ENCODE assay signal across 23 mouse cellular contexts in genomic region chr15:79429527-79429926, GRCm38 (mm10). TPM values are rescaled to one million over a fixed set of nuclear protein-coding genes. Genes with fewer than 3 reads are reported as not detected.
DNase-seq lines count a peak whose midpoint lies in the region; ATAC-seq and TF ChIP-seq lines count a peak whose summit lies in the region.
"Had no signal": no experiment of that assay in that cellular context is flagged by ENCODE, and none has a peak within 500 bp of the region (broad histone marks: within the 10 kb centered on the region; RNA-seq: fewer than 3 reads in every experiment).

No protein-coding gene starts in this region.

- no peak for TF ChIP-seq EP300 in heart, adult 2 months (IDR thresholded peaks at IDR 0.05; ENCODE audit: insufficient read depth, low read depth, low read length)

- WGBS in heart, embryonic 10.5 days: 88% methylated on average over 12 of the region's 12 CpGs
- 83% methylated on average over 12 of the region's 12 CpGs for WGBS in heart, embryonic 12.5 days
- WGBS in heart, adult 2 months: 75% methylated on average over 12 of the region's 12 CpGs
- 82% methylated on average over 12 of the region's 12 CpGs for WGBS in heart, embryonic 13.5 days

- intact Hi-C loops in heart, adult 2 months (cut with DNase I): no loop called here
- intact Hi-C loops in heart, postnatal 36 days (cut with DNase I): loop anchor here (5.0 kb wide), 1 partner anchor 38 kb away; no protein-coding TSS in a partner anchor

- no peak overlapping the region for H3K4me2 ChIP-seq in heart, embryonic 12.5 days
- no peak overlapping the region for H3K4me2 ChIP-seq in heart, embryonic 13.5 days

- no peaks in the 10 kb centered on the region for H3K9me3 ChIP-seq in heart, embryonic 10.5 days
- H3K9me3 ChIP-seq in heart, embryonic 12.5 days (replicated peaks): 0 out of 2 replicates have a peak, but pooled peaks cover 4% of the 10 kb centered on the region
- no peaks in the 10 kb centered on the region for H3K9me3 ChIP-seq in heart, embryonic 13.5 days
- H3K9me3 ChIP-seq: G1E had no signal

- no peak for ATAC-seq in heart, embryonic 12.5 days (ENCODE audit: insufficient number of reproducible peaks, low FRiP score)
- no peak for ATAC-seq in heart, embryonic 13.5 days (ENCODE audit: extremely low read depth, insufficient number of reproducible peaks, low FRiP score, low TSS enrichment)
- ATAC-seq: activated CD4-positive, CD25-positive, alpha-beta regulatory T cell, adult 4 months; CD4-positive, CD25-positive, alpha-beta regulatory T cell, adult 4 months; Patski had no signal

- no peak overlapping the region for H3K4me3 ChIP-seq in heart, embryonic 10.5 days
- no peak overlapping the region for H3K4me3 ChIP-seq in heart, embryonic 12.5 days
- H3K4me3 ChIP-seq in heart, adult 2 months: no peak overlapping the region
- H3K4me3 ChIP-seq in heart, embryonic 13.5 days: no peak overlapping the region

- DNase-seq in heart, adult 11 months: peak; percentile 90
- DNase-seq in heart, embryonic 10.5 days (ENCODE audit: low spot score): no peak
- DNase-seq in heart, adult 2 months: no peak
- DNase-seq in heart, postnatal 36 days: no peak
- peak; percentile 51 for DNase-seq in Muller cell, postnatal 12 days (ENCODE audit: inconsistent ontology term)
- no peak for DNase-seq in MN1 (ENCODE audit: low spot score)
- DNase-seq: adrenal gland, adult 2 months; adrenal gland, adult 8-10 months; adrenal gland, postnatal 10 days; adrenal gland, postnatal 25 days; adrenal gland, postnatal 36 days; B cell, adult 2 months; cerebellum, adult 11 months; cerebellum, adult 11-12 months; cerebellum, adult 18-20 months; cerebellum, adult 2 months had no signal

- TF ChIP-seq CTCF in heart, adult 2 months (IDR thresholded peaks at IDR 0.05): no peak

- H3K4me1 ChIP-seq in heart, embryonic 10.5 days: peaks cover 46% of the 10 kb centered on the region
- peaks cover 56% of the 10 kb centered on the region for H3K4me1 ChIP-seq in heart, embryonic 12.5 days (replicated peaks)
- peaks cover 19% of the 10 kb centered on the region for H3K4me1 ChIP-seq in heart, adult 2 months (ENCODE audit: control insufficient read depth, insufficient read depth, low read length)
- H3K4me1 ChIP-seq in heart, embryonic 13.5 days: peaks cover 60% of the 10 kb centered on the region

- H3K27me3 ChIP-seq in heart, embryonic 10.5 days (ENCODE audit: insufficient read depth, poor library complexity, severe bottlenecking): no peaks in the 10 kb centered on the region
- no peaks in the 10 kb centered on the region for H3K27me3 ChIP-seq in heart, embryonic 12.5 days (replicated peaks)
- H3K27me3 ChIP-seq in heart, adult 2 months (ENCODE audit: control insufficient read depth, insufficient read depth, low read length): no peaks in the 10 kb centered on the region
- H3K27me3 ChIP-seq in heart, embryonic 13.5 days (replicated peaks): no peaks in the 10 kb centered on the region
- H3K27me3 ChIP-seq: CH12.LX, Patski had no signal

- no peak for TF ChIP-seq POLR2A in heart, adult 2 months (IDR thresholded peaks at IDR 0.05; ENCODE audit: insufficient read depth, low read depth, low read length)

- peaks cover 92% of the 10 kb centered on the region for H3K36me3 ChIP-seq in heart, embryonic 10.5 days
- H3K36me3 ChIP-seq in heart, embryonic 12.5 days: peaks cover 83% of the 10 kb centered on the region
- H3K36me3 ChIP-seq in heart, adult 2 months (ENCODE audit: control insufficient read depth, insufficient read depth, low read length): no peaks in the 10 kb centered on the region; the same call in 1 of the 2 replicates
- peaks cover 87% of the 10 kb centered on the region for H3K36me3 ChIP-seq in heart, embryonic 13.5 days
- H3K36me3 ChIP-seq: G1E had no signal

- H3K27ac ChIP-seq in heart, embryonic 10.5 days: no peak overlapping the region
- H3K27ac ChIP-seq in heart, embryonic 12.5 days (ENCODE audit: poor library complexity, severe bottlenecking): peak overlapping the region; percentile 45
- H3K27ac ChIP-seq in heart, adult 2 months: no peak overlapping the region
- H3K27ac ChIP-seq in heart, embryonic 13.5 days (replicated peaks): no peak overlapping the region; the same call in 1 of the 2 replicates

- H3K9ac ChIP-seq in heart, embryonic 12.5 days: no peak overlapping the region
- H3K9ac ChIP-seq in heart, adult 2 months (ENCODE audit: low read depth, low read length): no peak overlapping the region
- H3K9ac ChIP-seq in heart, embryonic 13.5 days: peak overlapping the region; percentile 24; the same call in 1 of the 2 replicates

- H3K79me2 ChIP-seq in heart, adult 2 months (replicated peaks; ENCODE audit: control insufficient read depth, insufficient read depth, low read length): peaks cover 6% of the 10 kb centered on the region

RNA-seq across cellular contexts. Expression of gene Csnk1e, which starts 25.8 kb away (rescaled TPM):
- 87.9 and 102 TPM in 2 replicates for polyA plus RNA-seq in heart, embryonic 10.5 days (2016; fragmentation: Nextera tagmentation; extraction: Ambion mirVana)
- polyA plus RNA-seq in heart, embryonic 12.5 days (2016; fragmentation: Nextera tagmentation; extraction: Ambion mirVana): 103 and 111 TPM in 2 replicates
- total RNA-seq in heart, adult 2 months (2021): 10 to 100 TPM; 46.5 to 48.3 TPM
- 62.6 and 63.6 TPM in 2 replicates for polyA plus RNA-seq in heart, adult 2 months (2012; rRNA removed)
- polyA plus RNA-seq in heart, embryonic 13.5 days (2015; fragmentation: Nextera tagmentation; extraction: Ambion mirVana): 64.8 and 76.2 TPM in 2 replicates
- total RNA-seq in heart, postnatal 36 days (2021): 10 to 100 TPM; 55.8 to 60.5 TPM
- polyA plus RNA-seq: G1E had no signal

RNA-seq across cellular contexts. Expression of gene Tmem184b, which starts 26.2 kb away (rescaled TPM):
- polyA plus RNA-seq in heart, embryonic 10.5 days (2016; fragmentation: Nextera tagmentation; extraction: Ambion mirVana): 67.7 and 76.3 TPM in 2 replicates
- 77.2 and 82.3 TPM in 2 replicates for polyA plus RNA-seq in heart, embryonic 12.5 days (2016; fragmentation: Nextera tagmentation; extraction: Ambion mirVana)
- total RNA-seq in heart, adult 2 months (2021): 10 to 100 TPM; 38.7 to 42.9 TPM
- 83.1 and 84.2 TPM in 2 replicates for polyA plus RNA-seq in heart, adult 2 months (2012; rRNA removed)
- 65.8 and 72.7 TPM in 2 replicates for polyA plus RNA-seq in heart, embryonic 13.5 days (2015; fragmentation: Nextera tagmentation; extraction: Ambion mirVana)
- total RNA-seq in heart, postnatal 36 days (2021): 10 to 100 TPM; 37.0 to 43.0 TPM

Comparison
In these comparisons a context has a peak if more than half of its experiments do, and no peak if none do; other contexts are left out.
1. DNase-seq: peak in heart, adult 11 months (single experiment) and Muller cell, postnatal 12 days (single experiment); none in heart, embryonic 10.5 days (single experiment), heart, adult 2 months (0 of 2), heart, postnatal 36 days (0 of 2) and MN1 (single experiment).